Mouse (Mus musculus): Measurements from ENCODE around the gene Sirt1.

Gene Sirt1

DNA sequence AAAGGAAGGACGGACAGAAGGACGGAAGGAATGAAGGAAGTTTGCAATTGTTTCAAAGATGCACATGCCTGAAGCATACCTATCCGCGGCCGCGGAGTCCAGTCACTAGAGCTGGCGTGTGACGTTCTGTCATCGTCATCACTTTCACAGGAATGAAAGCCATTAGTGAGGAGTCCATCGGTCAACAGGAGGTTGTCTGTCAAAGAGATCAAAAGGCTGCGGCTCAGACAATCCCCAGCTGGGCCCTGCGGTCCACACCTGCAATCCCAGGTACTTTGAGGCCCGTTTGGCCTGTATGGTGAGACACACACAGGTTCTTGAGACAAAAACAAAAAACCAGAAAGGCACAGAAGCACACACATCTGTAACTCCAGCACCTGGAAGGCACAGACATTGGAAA, 44.6 kb downstream of the Sirt1 start:
- in situ Hi-C loops (cut with MseI, MboI), result no loop called here

GRCm38 (mm10) chr10:63327091-63327490, 54.4 kb downstream of the Sirt1 start:
- in situ Hi-C loops (cut with MseI, MboI), result no loop called here

GRCm38 (mm10) chr10:63313726-63314125, 67.8 kb downstream of the Sirt1 start:
- in situ Hi-C loops (cut with MseI, MboI), result no loop called here

- in situ Hi-C loops (cut with MseI, MboI), result loop anchor here in 1 of 2 experiments (10.0 kb wide), 1 partner anchor 66 kb away; no protein-coding TSS in a partner anchor
Observed at GRCm38 (mm10) chr10:63308582-63309366, 72.7 kb downstream of the Sirt1 start.

DNA sequence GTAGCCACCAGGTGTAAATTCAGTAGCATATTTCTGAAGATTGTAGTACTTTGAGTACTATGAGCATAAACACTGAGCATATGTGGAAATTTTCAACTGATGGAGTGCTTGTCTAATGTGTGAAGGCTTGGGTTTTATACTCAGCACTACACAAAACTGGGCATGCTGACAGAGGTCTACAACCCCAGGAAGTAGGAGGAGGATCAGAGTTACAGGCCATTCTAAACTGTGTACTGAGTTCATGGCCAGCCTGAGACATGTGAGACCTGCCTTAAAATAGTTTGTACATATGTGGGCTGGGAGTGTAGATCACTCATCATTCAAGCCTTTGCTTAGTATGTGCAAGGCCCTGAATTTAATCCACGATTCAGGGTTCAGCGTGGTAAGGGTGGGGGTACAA, 79.1 kb downstream of the Sirt1 start:
- in situ Hi-C loops (cut with MseI, MboI), result loop anchor here in 1 of 2 experiments (10.0 kb wide), 1 partner anchor 72 kb away; no protein-coding TSS in a partner anchor

- in situ Hi-C loops (cut with MseI, MboI), result no loop called here
Observed at GRCm38 (mm10) chr10:63282846-63283245, 98.7 kb downstream of the Sirt1 start.

- in situ Hi-C loops (cut with MseI, MboI), result no loop called here
Observed at GRCm38 (mm10) chr10:63282417-63282816, 99.1 kb downstream of the Sirt1 start.

GRCm38 (mm10) chr10:63279851-63280250, 101.7 kb downstream of the Sirt1 start:
- in situ Hi-C loops (cut with MseI, MboI), result no loop called here

GRCm38 (mm10) chr10:63277010-63277409, 104.5 kb downstream of the Sirt1 start:
- in situ Hi-C loops (cut with MseI, MboI), result no loop called here

DNA sequence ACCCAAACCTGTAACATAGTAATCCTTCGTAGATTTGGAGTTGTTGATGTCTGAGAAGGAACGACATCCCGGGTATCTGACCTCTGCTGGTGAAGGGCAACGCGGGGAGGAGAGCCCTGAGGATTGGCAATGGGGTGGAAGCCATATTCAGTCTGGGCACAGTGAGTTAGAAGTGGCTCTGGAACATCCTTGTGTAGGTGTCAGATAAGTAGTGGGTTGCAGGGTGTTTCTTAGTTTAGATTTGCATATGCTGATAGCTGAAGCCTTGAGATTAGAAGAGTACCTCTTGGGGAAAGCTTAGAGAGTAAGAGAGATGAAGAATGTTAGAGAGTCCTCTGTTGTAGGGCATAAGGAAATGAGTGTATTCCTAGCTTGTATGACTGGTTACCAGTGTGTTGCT, 108.6 kb downstream of the Sirt1 start:
- in situ Hi-C loops (cut with MseI, MboI), result no loop called here

- in situ Hi-C loops (cut with MseI, MboI), result no loop called here
Observed at GRCm38 (mm10) chr10:63272401-63272800, 109.1 kb downstream of the Sirt1 start.

Measured in mouse trophoblast stem cell (cell line).